Mouse (Mus musculus): ENCODE results near the gene Lrp6.

Lrp6 gene

DNA sequence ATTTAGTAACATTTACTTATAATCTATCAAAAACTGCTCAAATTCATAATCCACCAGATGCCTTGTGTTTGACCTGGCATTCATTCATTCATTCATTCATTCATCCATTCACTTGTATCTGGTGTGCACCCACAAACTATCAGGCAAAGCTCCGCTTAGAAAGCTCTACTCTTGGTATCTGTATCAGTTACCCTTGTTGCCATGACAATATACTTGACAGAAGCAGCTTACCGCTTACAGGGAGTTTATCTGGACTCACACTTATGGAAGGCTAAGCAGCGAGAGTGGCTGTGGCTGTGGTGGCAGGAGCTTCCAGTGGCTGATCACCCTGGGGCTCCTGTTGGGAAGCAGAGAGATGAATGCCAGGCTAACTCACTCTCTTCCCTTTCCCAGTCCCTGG, 148.9 kb downstream of the Lrp6 start:
- Histone ChIP-seq H3K36me3 (ENCODE audit: insufficient read depth, low read length) (no peaks in the 10 kb centered on the region), H3K27me3 (ENCODE audit: insufficient read depth, low read length) (no peaks in the 10 kb centered on the region), H3K4me3 (replicated peaks; ENCODE audit: low read length) (no peak overlapping the region), H3K9me3 (ENCODE audit: low read length) (no peaks in the 10 kb centered on the region), H3K4me1 (replicated peaks; ENCODE audit: low read depth, low read length) (peaks cover 44% of the 10 kb centered on the region)
- no peak for TF ChIP-seq CTCF (conservative IDR thresholded peaks at IDR 0.05; ENCODE audit: low read length)
- no peak for TF ChIP-seq NANOG (IDR thresholded peaks at IDR 0.05; ENCODE audit: borderline replicate concordance, low read length)
- no peak for TF ChIP-seq POU5F1 (IDR thresholded peaks at IDR 0.05; ENCODE audit: borderline replicate concordance, low read length)

DNA sequence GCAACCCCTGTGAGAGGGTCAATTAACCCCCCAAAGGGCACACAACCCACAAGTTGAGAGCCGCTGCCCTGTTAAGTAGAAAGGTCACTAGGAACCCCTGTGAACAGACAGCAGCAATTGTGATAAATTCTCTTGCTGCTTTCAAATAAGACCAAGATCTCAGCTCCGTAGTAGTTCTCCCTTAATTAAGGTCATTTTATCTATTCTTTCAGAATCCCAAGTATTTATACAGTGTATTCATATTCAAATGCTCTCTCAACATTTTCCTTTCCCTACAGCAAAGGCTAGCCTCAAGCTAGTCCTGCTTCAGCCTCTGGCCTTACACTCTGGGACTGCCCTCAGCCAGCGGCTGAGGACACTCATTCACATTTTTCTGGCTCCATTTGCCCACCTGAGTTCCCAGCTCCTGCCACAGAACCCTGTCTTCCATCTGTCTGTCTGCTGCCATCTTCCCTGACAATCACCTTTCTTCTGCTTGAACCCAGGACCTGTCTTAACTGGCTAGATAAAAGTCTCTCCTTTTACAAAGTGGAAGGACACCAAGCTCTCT, 150.1 kb downstream of the Lrp6 start:
- Histone ChIP-seq H3K36me3 (ENCODE audit: insufficient read depth, low read length) (no peaks in the 10 kb centered on the region), H3K9me3 (ENCODE audit: low read length) (no peaks in the 10 kb centered on the region), H3K27me3 (ENCODE audit: insufficient read depth, low read length) (no peaks in the 10 kb centered on the region), H3K4me1 (replicated peaks; ENCODE audit: low read depth, low read length) (peaks cover 44% of the 10 kb centered on the region), H3K4me3 (replicated peaks; ENCODE audit: low read length) (no peak overlapping the region)
- 0 out of 2 replicates have a peak, but pooled peaks have one; percentile 3 for TF ChIP-seq NANOG (IDR thresholded peaks at IDR 0.05; ENCODE audit: borderline replicate concordance, low read length)
- no peak for TF ChIP-seq CTCF (conservative IDR thresholded peaks at IDR 0.05; ENCODE audit: low read length)
- TF ChIP-seq POU5F1 (IDR thresholded peaks at IDR 0.05; ENCODE audit: borderline replicate concordance, low read length) = no peak

DNA sequence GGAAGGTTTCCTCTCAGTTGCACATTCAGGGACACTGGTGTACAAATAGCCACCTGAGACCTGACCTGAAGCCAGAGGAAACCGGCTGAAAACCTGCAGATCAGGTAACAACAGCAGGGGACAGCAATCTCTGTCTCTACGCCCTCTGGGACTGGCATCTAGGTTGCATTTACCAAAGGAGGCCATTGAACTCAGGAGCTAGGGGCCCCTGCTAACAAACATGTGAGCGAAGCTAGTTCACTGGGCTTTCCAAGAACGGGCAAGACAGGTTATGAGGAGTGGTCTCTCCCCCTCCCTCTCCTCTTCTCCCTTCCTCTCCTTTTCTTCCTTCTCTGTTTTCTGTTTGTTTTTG, 152.3 kb downstream of the Lrp6 start:
- Histone ChIP-seq H3K27me3 (ENCODE audit: insufficient read depth, low read length) (peaks cover 3% of the 10 kb centered on the region; the same call in 1 of the 2 replicates), H3K4me1 (replicated peaks; ENCODE audit: low read depth, low read length) (peaks cover 44% of the 10 kb centered on the region), H3K9me3 (ENCODE audit: low read length) (no peaks in the 10 kb centered on the region), H3K36me3 (ENCODE audit: insufficient read depth, low read length) (no peaks in the 10 kb centered on the region), H3K4me3 (replicated peaks; ENCODE audit: low read length) (peak overlapping the region; percentile 58)
- TF ChIP-seq POU5F1 (IDR thresholded peaks at IDR 0.05; ENCODE audit: borderline replicate concordance, low read length) = no peak
- no peak for TF ChIP-seq NANOG (IDR thresholded peaks at IDR 0.05; ENCODE audit: borderline replicate concordance, low read length)
- TF ChIP-seq CTCF (conservative IDR thresholded peaks at IDR 0.05; ENCODE audit: low read length) = no peak

DNA sequence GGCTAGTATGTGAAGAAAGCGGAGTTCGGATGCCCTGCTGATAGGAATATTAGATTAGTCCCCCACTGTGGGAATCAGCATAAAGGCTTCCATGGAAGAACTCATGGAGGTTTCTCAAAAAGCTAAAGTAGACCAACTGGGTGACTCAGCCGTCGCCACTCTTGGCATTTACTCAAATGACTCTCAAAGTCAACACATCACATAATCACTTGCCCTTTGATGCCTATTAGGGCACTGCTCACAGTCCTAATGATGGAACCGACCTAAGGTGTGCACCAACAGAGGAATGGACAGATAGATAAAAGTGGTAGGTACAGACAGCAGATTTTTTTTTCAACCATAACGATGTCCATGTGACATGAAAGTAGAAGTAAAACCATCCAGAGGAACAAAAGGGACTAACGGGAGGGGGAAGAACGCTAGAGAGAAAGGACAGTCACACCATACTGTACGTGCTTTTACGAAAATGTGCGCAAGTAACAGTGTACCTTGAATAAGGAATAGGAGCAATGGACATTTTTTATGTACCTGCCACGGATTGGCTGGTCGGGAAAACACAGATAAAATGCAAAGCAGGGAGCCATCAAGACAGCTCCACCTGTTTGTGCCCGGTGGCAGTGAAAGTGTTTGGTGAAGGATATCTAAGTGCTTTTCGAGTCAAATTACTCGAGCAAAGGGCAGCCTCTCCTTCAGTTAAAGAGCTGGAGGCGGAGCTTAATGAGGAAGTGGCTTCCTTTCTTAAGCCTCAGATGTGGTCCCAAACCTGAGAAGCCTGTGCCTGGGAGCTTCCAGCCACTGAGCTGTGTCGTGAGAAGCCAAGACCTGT, 152.8 kb downstream of the Lrp6 start:
- no peaks in the 10 kb centered on the region for H3K36me3 ChIP-seq (ENCODE audit: insufficient read depth, low read length)
- peaks cover 44% of the 10 kb centered on the region for H3K4me1 ChIP-seq (replicated peaks; ENCODE audit: low read depth, low read length)
- TF ChIP-seq NANOG (IDR thresholded peaks at IDR 0.05; ENCODE audit: borderline replicate concordance, low read length) (no peak), POU5F1 (IDR thresholded peaks at IDR 0.05; ENCODE audit: borderline replicate concordance, low read length) (no peak), CTCF (conservative IDR thresholded peaks at IDR 0.05; ENCODE audit: low read length) (no peak)
- H3K4me3 ChIP-seq (replicated peaks; ENCODE audit: low read length) = peak overlapping the region; percentile 58
- H3K9me3 ChIP-seq (ENCODE audit: low read length) = no peaks in the 10 kb centered on the region
- peaks cover 3% of the 10 kb centered on the region; the same call in 1 of the 2 replicates for H3K27me3 ChIP-seq (ENCODE audit: insufficient read depth, low read length)

DNA sequence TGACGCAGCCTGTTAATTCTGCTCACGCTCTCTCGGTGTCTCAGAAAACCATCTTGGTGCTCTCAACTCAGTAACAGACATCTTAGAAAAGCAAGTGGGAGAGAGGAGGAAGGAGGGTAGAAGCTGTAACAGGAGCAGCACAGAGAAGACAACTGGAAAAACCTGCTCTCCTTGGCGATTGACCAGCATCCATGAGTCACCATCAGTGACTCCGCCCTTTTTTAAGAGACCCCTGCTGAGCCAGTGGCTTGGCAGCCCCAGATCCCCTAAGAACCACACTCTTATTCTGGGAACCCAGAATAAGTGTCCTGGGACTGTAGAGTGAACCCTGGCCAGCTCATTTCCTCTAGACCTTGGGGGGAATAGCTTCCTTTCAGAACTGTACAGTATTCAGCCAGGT, 159.5 kb downstream of the Lrp6 start:
- TF ChIP-seq POU5F1 (IDR thresholded peaks at IDR 0.05; ENCODE audit: borderline replicate concordance, low read length) (no peak), NANOG (IDR thresholded peaks at IDR 0.05; ENCODE audit: borderline replicate concordance, low read length) (no peak), CTCF (conservative IDR thresholded peaks at IDR 0.05; ENCODE audit: low read length) (no peak)
- 0 out of 2 replicates have a peak overlapping the region, but pooled peaks have one; percentile 0 for H3K4me3 ChIP-seq (replicated peaks; ENCODE audit: low read length)
- H3K9me3 ChIP-seq (ENCODE audit: low read length) = no peaks in the 10 kb centered on the region
- no peaks in the 10 kb centered on the region for H3K36me3 ChIP-seq (ENCODE audit: insufficient read depth, low read length)
- peaks cover 3% of the 10 kb centered on the region; the same call in 1 of the 2 replicates for H3K27me3 ChIP-seq (ENCODE audit: insufficient read depth, low read length)
- peaks cover 24% of the 10 kb centered on the region for H3K4me1 ChIP-seq (replicated peaks; ENCODE audit: low read depth, low read length)

DNA sequence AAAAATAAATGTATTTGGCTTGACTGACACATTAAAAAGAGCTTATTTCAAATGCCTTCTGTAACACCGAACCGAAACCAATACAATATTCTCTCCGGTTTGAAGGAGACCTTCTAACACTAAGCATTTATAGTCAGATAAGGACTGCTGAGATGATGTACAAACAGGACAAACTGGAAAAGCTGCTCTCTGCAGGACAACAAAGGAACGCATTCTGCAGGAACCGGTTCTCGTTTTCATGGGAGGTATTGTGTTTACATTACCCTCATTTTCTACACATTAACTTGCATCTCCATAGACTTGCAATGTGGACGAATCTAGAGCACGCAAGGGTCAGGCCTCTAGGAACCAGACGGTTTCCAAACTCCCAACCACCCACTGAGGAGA, 163.1 kb downstream of the Lrp6 start:
- TF ChIP-seq POU5F1 (IDR thresholded peaks at IDR 0.05; ENCODE audit: borderline replicate concordance, low read length) (no peak), NANOG (IDR thresholded peaks at IDR 0.05; ENCODE audit: borderline replicate concordance, low read length) (no peak), CTCF (conservative IDR thresholded peaks at IDR 0.05; ENCODE audit: low read length) (no peak)
- H3K4me1 ChIP-seq (replicated peaks; ENCODE audit: low read depth, low read length) = peaks cover 24% of the 10 kb centered on the region
- no peaks in the 10 kb centered on the region for H3K36me3 ChIP-seq (ENCODE audit: insufficient read depth, low read length)
- no peaks in the 10 kb centered on the region for H3K27me3 ChIP-seq (ENCODE audit: insufficient read depth, low read length)
- H3K9me3 ChIP-seq (ENCODE audit: low read length) = no peaks in the 10 kb centered on the region
- H3K4me3 ChIP-seq (replicated peaks; ENCODE audit: low read length) = no peak overlapping the region

DNA sequence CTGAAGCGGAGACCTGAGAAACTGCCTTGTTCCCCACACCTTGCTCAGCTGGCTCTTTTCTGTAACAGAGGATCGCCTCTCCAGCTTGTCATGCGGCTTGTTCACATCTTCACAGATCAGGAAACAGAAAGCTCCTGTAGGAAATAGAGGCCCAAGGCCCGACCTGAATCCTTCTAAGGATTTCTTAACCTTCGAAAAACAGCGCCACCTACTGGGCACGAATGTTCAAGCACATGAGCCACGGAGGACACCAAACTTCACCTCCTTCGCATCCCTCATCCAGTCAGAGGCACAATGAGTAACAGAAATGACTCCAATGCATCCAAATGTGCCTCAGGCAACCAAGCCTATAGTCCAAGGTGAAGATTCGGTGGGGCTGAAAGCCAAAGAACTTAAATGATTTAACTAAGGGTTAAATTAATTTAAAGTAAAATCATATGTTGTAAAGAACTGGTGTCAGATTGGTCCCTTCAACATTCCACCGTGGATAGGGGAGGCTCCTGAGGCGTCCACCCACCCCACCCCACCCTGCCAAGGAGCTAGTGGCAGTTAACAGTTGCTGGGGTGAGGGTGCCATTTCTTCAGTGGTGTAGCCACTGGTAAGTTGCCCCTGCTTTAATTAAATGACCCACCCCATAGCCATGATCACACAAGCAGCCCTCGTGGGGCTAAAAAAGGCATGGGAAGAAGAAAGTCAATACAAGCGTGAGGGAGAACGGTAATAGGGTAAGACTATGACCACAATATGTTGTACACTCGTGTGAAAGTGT, 163.7 kb downstream of the Lrp6 start:
- TF ChIP-seq CTCF (conservative IDR thresholded peaks at IDR 0.05; ENCODE audit: low read length) = peak; percentile 78
- no peak for TF ChIP-seq POU5F1 (IDR thresholded peaks at IDR 0.05; ENCODE audit: borderline replicate concordance, low read length)
- no peak for TF ChIP-seq NANOG (IDR thresholded peaks at IDR 0.05; ENCODE audit: borderline replicate concordance, low read length)
- Histone ChIP-seq H3K4me3 (replicated peaks; ENCODE audit: low read length) (no peak overlapping the region), H3K4me1 (replicated peaks; ENCODE audit: low read depth, low read length) (peaks cover 24% of the 10 kb centered on the region), H3K27me3 (ENCODE audit: insufficient read depth, low read length) (no peaks in the 10 kb centered on the region), H3K36me3 (ENCODE audit: insufficient read depth, low read length) (no peaks in the 10 kb centered on the region), H3K9me3 (ENCODE audit: low read length) (peaks cover under 1% of the 10 kb centered on the region)
